Mouse (Mus musculus) olfactory bulb, adult 2 months (tissue): ENCODE measurements at regions not wholly inside any gene's neighbourhood (a gene's known extent, or its start where the extent isn't known, plus 50 kb on each side); places are given as distances from the start of the nearest gene placed in this dataset.
"Not testable (repeated sequence)": the region's sequence is repeated elsewhere in the genome, so short reads cannot be mapped to it uniquely, and the experiment has no call there.

Experiments used
- H3K27ac ChIP-seq: fragments of 200-500 bp; 2 replicates; pipeline ENCODE4 v1.5.1; 2012; ENCODE audit warnings: low read depth, low read length; ENCODE audit not compliant: insufficient read depth
- H3K4me1 ChIP-seq: fragments of 200-500 bp; 2 replicates; pipeline ENCODE4 v1.6.1; 2012; ENCODE audit warnings: low read length; ENCODE audit not compliant: control insufficient read depth, insufficient read depth
- H3K4me3 ChIP-seq: fragments of 200-500 bp; 2 replicates; pipeline ENCODE4 v1.5.1; 2012; ENCODE audit warnings: mild to moderate bottlenecking, low read depth, low read length, moderate library complexity; ENCODE audit not compliant: insufficient read depth
- CTCF ChIP-seq: fragments of 200-500 bp; IDR thresholded peaks from 2 replicates; pipeline ENCODE4 v1.5.1; 2012; ENCODE audit warnings: low read depth, mild to moderate bottlenecking, low read length, moderate library complexity; ENCODE audit not compliant: insufficient read depth
- POLR2A ChIP-seq: fragments of 200-500 bp; IDR thresholded peaks from 2 replicates; pipeline ENCODE4 v1.6.1; 2012; ENCODE audit warnings: mild to moderate bottlenecking, low read depth, low read length, moderate library complexity; ENCODE audit not compliant: insufficient read depth
- WGBS: fragments of 180-500 bp; shearing (Covaris S2); methylation state at CpG from one replicate; pipeline ENCODE4 v1.1.7; 2018; 5-methylcytosine and 5-hydroxymethylcytosine counted together

DNA sequence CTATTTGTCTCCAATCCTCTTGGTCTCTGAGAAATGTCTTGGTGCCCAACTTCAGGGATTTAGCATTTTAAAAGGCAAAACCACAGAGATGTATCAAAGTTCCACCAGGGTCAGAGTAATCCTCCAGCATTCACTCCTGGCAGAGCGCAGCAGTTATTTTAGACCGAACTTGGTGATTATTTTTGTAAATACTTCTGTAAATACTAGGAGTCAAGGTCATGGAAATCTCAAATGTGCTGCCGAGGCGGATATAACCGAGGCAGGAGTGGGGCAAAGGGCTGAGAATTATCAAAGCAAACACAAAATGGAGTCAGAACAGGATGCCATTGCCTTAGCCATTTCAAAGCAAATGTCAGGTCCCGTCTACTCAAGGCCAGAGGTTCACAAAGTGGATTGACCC is 105.2 kb downstream of the Nucb2 start:
- WGBS: 85% methylated on average over 6 of the region's 6 CpGs
- H3K4me3 ChIP-seq: no peak overlapping the region
- no peak overlapping the region for H3K27ac ChIP-seq
- H3K4me1 ChIP-seq: peaks cover 6% of the 10 kb centered on the region; the same call in 1 of the 2 replicates
- TF ChIP-seq CTCF (no peak), POLR2A (no peak)

DNA sequence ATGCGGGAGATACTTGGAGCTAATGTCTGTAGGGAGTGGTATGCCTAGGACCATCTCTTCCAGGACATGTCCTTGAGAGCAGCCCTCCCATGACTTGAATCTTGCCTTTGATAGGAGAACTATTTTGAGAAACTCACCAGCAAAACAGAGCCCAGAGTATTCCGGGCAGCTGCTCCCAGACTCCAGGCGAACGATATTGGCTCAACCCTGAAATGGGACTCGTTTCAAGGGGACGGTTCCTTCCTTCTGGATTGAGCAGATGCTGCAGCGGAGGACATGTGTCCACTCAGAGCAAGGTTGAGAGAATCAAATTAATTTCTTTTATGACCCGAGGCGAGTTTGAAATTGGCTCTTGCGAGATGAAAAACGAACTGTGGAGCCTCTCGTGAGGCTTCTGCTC is 105.7 kb downstream of the Nucb2 start:
- Histone ChIP-seq H3K4me1 (peaks cover 6% of the 10 kb centered on the region; the same call in 1 of the 2 replicates), H3K27ac (no peak overlapping the region), H3K4me3 (no peak overlapping the region)
- TF ChIP-seq CTCF (no peak), POLR2A (no peak)
- WGBS: 65% methylated on average over 12 of the region's 12 CpGs

GRCm38 (mm10) chr7:116615984-116616383 is 111.8 kb downstream of the Nucb2 start:
- Histone ChIP-seq H3K4me3 (no peak overlapping the region), H3K4me1 (no peaks in the 10 kb centered on the region), H3K27ac (no peak overlapping the region)
- TF ChIP-seq CTCF (no peak), POLR2A (no peak)
- 59% methylated on average over 3 of the region's 3 CpGs for WGBS

DNA sequence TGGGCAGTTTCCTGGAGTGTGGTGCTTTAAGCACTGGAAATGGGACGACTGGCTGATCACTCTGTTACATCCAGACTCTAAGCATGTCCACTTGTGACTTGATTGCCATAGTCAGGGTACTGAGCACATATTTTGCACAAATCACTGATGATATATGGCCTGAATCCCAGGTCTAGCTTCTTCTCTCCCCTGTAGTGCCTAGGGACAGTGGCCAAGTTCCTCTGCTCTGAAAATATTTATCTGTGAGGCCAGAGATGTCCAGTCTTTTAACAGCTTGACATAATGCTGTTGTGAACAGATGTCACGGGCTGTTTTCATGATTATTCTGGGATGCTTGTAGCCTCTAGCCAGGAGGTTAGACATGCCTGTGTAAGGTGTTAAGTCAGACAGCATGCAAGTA is 115.5 kb downstream of the Nucb2 start:
- H3K27ac ChIP-seq: no peak overlapping the region
- WGBS: 79% methylated on average over 2 of the region's 2 CpGs
- H3K4me1 ChIP-seq: no peaks in the 10 kb centered on the region
- no peak for TF ChIP-seq CTCF
- no peak for TF ChIP-seq POLR2A
- H3K4me3 ChIP-seq: no peak overlapping the region

GRCm38 (mm10) chr7:116620381-116620780 is 116.2 kb downstream of the Nucb2 start:
- Histone ChIP-seq H3K4me1 (no peaks in the 10 kb centered on the region), H3K4me3 (no peak overlapping the region), H3K27ac (no peak overlapping the region)
- TF ChIP-seq POLR2A (no peak), CTCF (no peak)
- 87% methylated on average over 4 of the region's 4 CpGs for WGBS

DNA sequence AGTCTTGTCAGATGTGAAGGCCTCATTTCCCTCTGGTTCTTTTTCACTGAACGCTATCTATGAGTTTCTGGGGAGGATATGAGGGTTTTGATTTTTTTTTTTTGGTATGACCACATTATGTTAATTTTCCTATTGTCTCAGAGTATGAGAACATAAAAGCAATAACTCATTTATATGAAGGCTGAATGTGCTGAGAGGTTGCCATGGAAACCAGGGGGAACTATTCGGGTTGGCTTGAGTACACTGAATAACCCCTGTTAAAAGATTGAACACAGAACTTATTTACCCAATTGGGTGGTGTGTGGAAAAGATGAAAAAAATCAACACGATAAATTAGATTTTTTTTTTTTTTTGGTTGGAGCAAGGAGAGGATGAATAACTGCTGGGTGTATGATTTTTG is 129.0 kb downstream of the Nucb2 start:
- H3K4me1 ChIP-seq: no peaks in the 10 kb centered on the region
- TF ChIP-seq CTCF (no peak), POLR2A (no peak)
- 58% methylated on average over 3 of the region's 3 CpGs for WGBS
- H3K4me3 ChIP-seq: no peak overlapping the region
- no peak overlapping the region for H3K27ac ChIP-seq

DNA sequence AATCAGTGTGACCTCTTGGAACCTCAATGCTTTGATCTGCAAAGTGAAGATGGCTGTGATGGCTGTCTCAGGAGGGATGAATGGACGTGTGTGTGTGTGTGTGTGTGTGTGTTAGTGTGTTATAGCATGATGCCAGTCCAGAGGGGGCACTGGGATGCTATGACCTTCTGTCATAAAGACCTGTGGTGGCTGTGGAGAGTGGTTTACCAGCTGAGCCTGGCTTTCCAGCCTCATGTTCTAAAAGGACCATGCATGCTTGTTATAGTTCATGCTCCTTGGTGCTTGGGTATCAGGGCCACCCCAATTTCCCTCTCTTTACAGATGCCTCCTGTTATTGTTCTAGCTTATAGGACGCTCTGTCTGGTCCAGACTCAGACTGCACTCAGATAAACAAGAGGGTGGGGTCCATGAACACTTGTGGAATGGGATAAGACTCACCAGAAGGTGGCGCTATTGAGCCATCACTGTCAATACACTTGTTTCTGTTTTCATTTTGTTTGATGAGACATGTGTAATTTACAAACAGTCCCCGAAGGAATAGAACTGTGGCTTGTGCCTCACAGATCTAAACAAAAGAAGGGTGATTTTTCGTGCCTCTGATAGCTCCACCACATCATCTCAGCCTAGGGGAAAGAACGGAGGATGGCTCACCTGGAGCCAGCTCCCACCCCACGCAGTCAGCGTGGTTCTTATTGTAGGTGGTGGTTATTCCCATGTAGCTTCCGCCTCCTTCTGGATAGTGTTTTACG is 140.9 kb downstream of the Nucb2 start:
- TF ChIP-seq CTCF (no peak), POLR2A (no peak)
- no peak overlapping the region for H3K27ac ChIP-seq
- no peak overlapping the region for H3K4me3 ChIP-seq
- no peaks in the 10 kb centered on the region for H3K4me1 ChIP-seq
- 45% methylated on average over 10 of the region's 10 CpGs for WGBS

DNA sequence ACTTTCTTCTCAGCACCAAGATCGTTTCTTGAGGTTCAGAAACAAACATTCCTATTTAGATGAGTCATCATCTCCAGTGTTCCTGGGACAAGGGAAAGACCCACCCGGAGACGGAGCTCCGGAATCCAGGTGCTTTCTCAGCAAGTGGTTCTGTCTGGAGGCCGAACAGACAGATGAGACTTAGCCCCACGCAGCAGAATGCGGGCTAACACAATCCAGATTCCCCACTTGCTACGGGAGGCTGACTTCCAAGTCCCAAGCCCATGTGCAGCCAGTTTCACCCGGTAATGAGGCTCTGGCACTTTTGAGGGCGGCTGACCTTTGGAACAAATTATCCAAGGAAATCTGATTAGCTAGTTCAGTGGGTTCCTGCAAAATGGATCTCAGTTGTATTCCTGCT is 150.3 kb downstream of the Nucb2 start:
- WGBS: 30% methylated on average over 10 of the region's 10 CpGs
- Histone ChIP-seq H3K4me3 (no peak overlapping the region), H3K4me1 (no peaks in the 10 kb centered on the region), H3K27ac (no peak overlapping the region)
- no peak for TF ChIP-seq CTCF
- TF ChIP-seq POLR2A: no peak

GRCm38 (mm10) chr7:116657040-116657439 is 152.9 kb downstream of the Nucb2 start:
- WGBS: 93% methylated on average over 6 of the region's 6 CpGs
- not testable (repeated sequence) for H3K27ac ChIP-seq, H3K4me3 ChIP-seq, H3K4me1 ChIP-seq

- no peak overlapping the region for H3K27ac ChIP-seq
- TF ChIP-seq CTCF: no peak
- TF ChIP-seq POLR2A: no peak
- no peak overlapping the region for H3K4me3 ChIP-seq
- 91% methylated on average over 15 of the region's 15 CpGs for WGBS
- H3K4me1 ChIP-seq: no peaks in the 10 kb centered on the region
Measured at GRCm38 (mm10) chr7:116665581-116665980, 161.4 kb downstream of the Nucb2 start.
